Mouse (Mus musculus): ENCODE measurements around the gene Fut1.

DNA sequence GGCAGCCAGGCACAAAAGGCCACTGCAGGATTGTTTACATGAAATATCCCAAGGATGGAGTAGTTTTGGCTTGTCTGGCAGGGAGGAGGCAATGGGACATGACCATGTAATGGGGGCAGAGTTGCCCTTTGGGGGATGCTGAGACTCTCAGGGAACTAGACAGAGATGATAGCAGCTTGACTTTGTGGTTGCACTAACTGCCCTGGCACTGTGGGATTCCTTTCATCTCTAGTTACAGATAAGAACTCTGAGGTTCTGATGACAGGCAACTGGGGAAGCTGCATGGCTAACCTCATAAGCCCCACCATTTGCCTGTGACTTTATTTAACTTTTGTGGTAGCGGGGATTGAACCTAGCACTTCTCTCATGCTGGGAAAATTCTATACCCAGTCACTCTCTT is 21.0 kb upstream of the Fut1 start:
- TF ChIP-seq POLR2A (IDR thresholded peaks at IDR 0.05; ENCODE audit: low read depth, low read length) (no peak), CTCF (conservative IDR thresholded peaks at IDR 0.05; ENCODE audit: insufficient read depth, insufficient read length, low read depth, low read length) (no peak)

Measured in kidney, adult 2 months (tissue).